Mouse (Mus musculus) layer of hippocampus, adult 2 months (tissue): ENCODE measurements around the gene Otub1. TPM values are rescaled to one million over a fixed set of nuclear protein-coding genes. Genes with fewer than 3 reads are reported as not detected.

Experiments used
- DNase-seq, 2 experiments: peaks; one replicate each; pipeline ENCODE4 v3.0.0; 2022; ENCODE audit warnings: low spot score in 2 of 2
- H3K27ac ChIP-seq: fragments of 200-600 bp; 2 replicates; pipeline ENCODE4 v1.8.1; 2022
- H3K4me3 ChIP-seq: fragments of 200-600 bp; 2 replicates; pipeline ENCODE4 v1.8.1; 2022; ENCODE audit warnings: mild to moderate bottlenecking
- CTCF ChIP-seq: fragments of 200-600 bp; conservative IDR thresholded peaks from 2 replicates; pipeline ENCODE4 v1.8.1; 2022; ENCODE audit warnings: antibody characterized with exemption, mild to moderate bottlenecking, moderate library complexity
- long read RNA-seq, 2 experiments: library from polyadenylated mRNA; stranded (forward); transcript quantifications; one replicate each; pipeline ENCODE4 v2.0.0; 2021; ENCODE audit warnings: borderline mapping rate in 2 of 2
- total RNA-seq, 2 experiments: library from RNA; stranded (reverse); gene quantifications; 2 replicates each; pipeline ENCODE4 v1.2.3; 2021

The Otub1 gene
- 100 to 1,000 TPM; 299 TPM for total RNA-seq
- long read RNA-seq, experiment 1, transcript Otub1-201 (7 exons, 1,713 nt): major isoform, 229 of 262 reads
- long read RNA-seq, experiment 1, partial matches to known transcripts: 9 of 262 reads
- long read RNA-seq, experiment 1, other reads (novel, unspliced or antisense): 23 of 262 reads
- long read RNA-seq, experiment 2, transcript Otub1-201 (7 exons, 1,713 nt): major isoform, 352 of 409 reads
- long read RNA-seq, experiment 2, partial matches to known transcripts: 16 of 409 reads
- long read RNA-seq, experiment 2, other reads (novel, unspliced or antisense): 41 of 409 reads

DNA sequence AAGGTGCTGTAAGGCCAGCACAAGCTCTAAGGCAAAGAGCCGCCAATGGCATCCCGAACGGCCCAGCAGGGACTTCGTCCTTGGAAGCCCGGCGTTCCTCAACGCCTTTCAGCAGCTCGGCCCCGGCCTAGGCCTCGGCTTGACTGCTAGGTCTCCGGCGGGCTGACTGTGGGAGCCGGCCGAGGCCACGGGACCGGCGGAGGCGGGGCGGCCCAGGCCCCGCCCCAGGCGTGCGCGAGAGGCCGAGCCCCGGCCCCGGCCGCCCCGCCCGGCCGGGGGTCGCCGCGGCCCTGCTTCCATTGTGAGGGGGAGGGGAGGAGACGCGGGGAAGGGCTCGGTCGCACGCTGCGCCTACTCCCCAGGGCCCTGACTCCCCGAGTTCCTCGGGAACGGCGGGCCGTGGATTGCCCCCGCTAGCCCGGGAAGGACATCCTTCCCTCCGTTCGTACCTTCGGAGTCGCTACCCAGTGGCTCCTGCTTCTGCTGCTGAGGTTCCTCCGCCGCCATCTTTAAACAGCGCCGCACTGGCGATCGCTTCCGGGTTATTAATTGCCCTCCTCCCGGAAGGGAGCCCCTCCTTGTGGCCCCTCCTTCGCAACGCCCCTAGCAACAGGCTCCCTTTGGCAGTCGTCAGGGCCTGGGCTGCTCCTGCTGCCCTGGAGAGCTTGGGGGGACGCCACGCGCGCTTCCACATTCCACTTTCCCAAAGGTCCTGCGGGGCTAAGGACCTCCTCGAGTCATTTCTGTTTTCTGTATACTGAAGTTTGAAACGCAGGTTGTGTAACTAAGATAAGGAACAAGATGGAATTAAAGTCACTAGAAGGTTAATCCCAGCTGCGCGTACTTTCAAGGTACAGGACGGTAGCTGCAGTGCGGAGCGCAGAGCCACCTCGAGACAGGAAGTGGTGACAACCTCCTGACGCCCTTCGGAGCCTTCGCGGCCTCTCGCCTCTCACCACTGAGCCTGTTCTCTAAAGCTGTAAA is at the start of gene Otub1:
TSS of gene Otub1 (minus strand) at position 564 of the 984 bp plus-strand sequence.
- Histone ChIP-seq H3K27ac (peak within 1 kb of the TSS; percentile 98), H3K4me3 (peak within 1 kb of the TSS; percentile 98)
- no peak for TF ChIP-seq CTCF
- DNase-seq: peak; percentile 92 to 95

GRCm38 (mm10) chr19:7246021-7246420 is 39.9 kb upstream of the Otub1 start:
- no peak overlapping the region for H3K4me3 ChIP-seq
- no peak overlapping the region for H3K27ac ChIP-seq
- no peak for TF ChIP-seq CTCF
- no peak for DNase-seq

GRCm38 (mm10) chr19:7240782-7241690 is 34.9 kb upstream of the Otub1 start, which contains the start of gene Naa40:
Gene Naa40 (minus strand): TSS chr19:7241183.
- peak within 1 kb of the TSS; percentile 65 for H3K4me3 ChIP-seq
- DNase-seq: peak; percentile 90 to 92
- no peak; the same call in 1 of the 2 replicates for TF ChIP-seq CTCF
- peak within 1 kb of the TSS; percentile 88 for H3K27ac ChIP-seq

DNA sequence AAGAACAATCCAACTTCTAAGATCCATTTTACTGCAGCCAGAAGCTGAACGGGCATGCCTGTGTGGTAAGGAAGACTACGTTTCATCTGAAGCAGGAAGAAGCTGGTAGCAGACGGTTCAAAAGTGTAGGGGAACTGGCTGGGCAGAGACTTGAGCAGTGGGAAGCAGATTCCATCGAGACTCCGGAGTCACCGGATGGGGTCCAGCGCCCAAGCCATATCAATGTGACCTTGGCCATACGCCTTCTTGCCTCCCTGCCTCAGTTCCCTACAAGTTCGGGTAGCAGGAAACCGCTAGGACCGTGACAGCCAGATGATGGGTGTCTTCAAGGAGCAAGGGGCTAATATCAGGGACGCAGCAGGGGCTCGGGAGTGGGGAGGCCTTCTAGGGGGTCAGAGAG is 34.2 kb upstream of the Otub1 start:
- TF ChIP-seq CTCF: no peak
- Histone ChIP-seq H3K27ac (peak overlapping the region; percentile 88), H3K4me3 (peak overlapping the region; percentile 65)
- DNase-seq: no peak

DNA sequence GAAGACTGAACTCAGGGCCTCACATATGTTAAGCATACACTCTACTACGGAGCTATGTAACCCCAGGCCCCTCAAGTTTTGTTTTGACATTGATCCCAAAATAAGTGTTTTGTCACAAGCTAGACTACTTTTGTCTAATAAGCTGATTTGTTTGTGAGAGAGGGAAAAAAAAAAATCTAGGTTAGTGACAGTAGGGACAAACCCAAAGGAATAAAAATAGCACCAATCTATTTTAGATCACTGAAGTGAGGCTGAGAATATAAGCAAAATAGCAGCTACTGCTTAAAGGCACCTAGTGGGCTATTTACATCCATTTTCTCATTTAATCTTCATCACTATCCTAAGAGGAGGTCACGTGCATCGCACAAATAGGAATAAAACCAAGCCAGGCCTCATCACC is 33.5 kb upstream of the Otub1 start:
- no peak for TF ChIP-seq CTCF
- no peak for DNase-seq
- H3K27ac ChIP-seq: peak overlapping the region; percentile 88; the same call in 1 of the 2 replicates

GRCm38 (mm10) chr19:7236742-7237141 is 30.6 kb upstream of the Otub1 start:
- DNase-seq: no peak
- no peak overlapping the region for H3K4me3 ChIP-seq
- no peak overlapping the region for H3K27ac ChIP-seq
- no peak for TF ChIP-seq CTCF

More for the DNA sequence above, 33.5 kb upstream of the Otub1 start:
- H3K4me3 ChIP-seq: peak overlapping the region; percentile 65

- H3K27ac ChIP-seq: no peak overlapping the region
- no peak for TF ChIP-seq CTCF
- H3K4me3 ChIP-seq: no peak overlapping the region
- DNase-seq: no peak
These were observed 29.9 kb upstream of the Otub1 start for GRCm38 (mm10) chr19:7236011-7236410.

- H3K4me3 ChIP-seq: no peak overlapping the region
- H3K27ac ChIP-seq: no peak overlapping the region
- DNase-seq: no peak
- TF ChIP-seq CTCF: no peak
These were observed 29.3 kb upstream of the Otub1 start for GRCm38 (mm10) chr19:7235461-7235860.

GRCm38 (mm10) chr19:7234537-7235221 is 28.6 kb upstream of the Otub1 start:
- 0 out of 2 replicates have a peak overlapping the region, but pooled peaks have one; percentile 32 for H3K27ac ChIP-seq
- peak; percentile 86 to 88 for DNase-seq

GRCm38 (mm10) chr19:7226511-7226914 is 20.4 kb upstream of the Otub1 start:
- Histone ChIP-seq H3K27ac (no peak overlapping the region), H3K4me3 (no peak overlapping the region)
- TF ChIP-seq CTCF: no peak
- no peak for DNase-seq

More at GRCm38 (mm10) chr19:7234537-7235221, 28.6 kb upstream of the Otub1 start:
- no peak overlapping the region for H3K4me3 ChIP-seq
- TF ChIP-seq CTCF: peak; percentile 93

DNA sequence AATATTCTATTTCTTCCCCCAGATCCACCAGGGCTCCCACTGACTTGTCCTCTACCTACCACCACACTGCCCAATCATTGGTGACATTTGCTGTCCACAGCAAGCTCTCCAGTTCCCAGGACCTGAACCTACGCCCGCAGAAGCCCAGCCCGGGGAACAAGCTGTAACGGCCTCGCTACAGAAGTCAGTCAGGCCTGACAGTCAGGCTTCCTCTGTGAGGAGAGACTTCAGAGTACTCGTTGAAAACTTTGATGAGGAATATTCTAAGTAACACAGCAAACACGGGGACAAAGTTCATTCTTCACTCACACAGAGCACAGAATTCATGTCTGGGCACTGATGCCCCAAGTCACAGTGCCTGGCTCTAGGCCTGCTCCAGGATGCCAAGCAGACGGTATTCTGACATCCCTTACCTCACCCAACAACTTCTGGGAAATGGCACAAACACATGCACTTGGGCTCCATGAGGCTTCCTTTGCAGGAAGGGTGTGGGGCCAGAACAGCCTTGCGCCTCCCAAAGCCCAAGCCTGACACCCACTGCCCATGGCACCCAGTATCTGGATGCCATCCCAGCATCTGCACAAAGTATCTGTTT is 19.1 kb upstream of the Otub1 start:
- DNase-seq: no peak
- no peak for TF ChIP-seq CTCF
- H3K27ac ChIP-seq: no peak overlapping the region
- H3K4me3 ChIP-seq: no peak overlapping the region
